Mouse (Mus musculus): Measurements from ENCODE around the gene Sowahb.

Sowahb gene

DNA sequence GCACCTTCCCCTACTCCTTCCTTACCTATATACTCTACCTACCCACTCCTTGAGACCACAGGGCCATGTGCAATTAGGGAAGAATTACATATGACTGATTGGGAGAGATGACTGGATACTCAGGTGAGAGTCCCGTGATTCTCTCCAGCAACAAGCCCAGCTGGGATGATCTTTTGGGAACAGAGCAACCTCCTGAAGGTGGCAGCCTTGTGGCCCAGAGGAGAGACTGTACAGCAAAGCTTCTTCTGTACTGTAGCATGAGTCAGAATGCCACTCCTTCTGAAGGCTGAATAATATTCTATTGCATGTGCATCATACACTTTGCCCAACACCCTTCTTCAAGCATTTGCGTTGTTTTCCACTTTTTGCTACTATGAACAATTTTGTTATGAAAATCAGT is 42.2 kb downstream of the Sowahb start:
- DNase-seq (ENCODE audit: low spot score in 2 of 2), result no peak

- DNase-seq (ENCODE audit: low spot score in 2 of 2), result peak; percentile 41 to 68
Measured at GRCm38 (mm10) chr5:93000774-93001757, 43.8 kb downstream of the Sowahb start.

- no peak for DNase-seq (ENCODE audit: low spot score in 2 of 2)
Measured at GRCm38 (mm10) chr5:93000060-93000459, 44.8 kb downstream of the Sowahb start.

- no peak for DNase-seq (ENCODE audit: low spot score in 2 of 2)
Measured at GRCm38 (mm10) chr5:92998494-92999016, 46.3 kb downstream of the Sowahb start.

- DNase-seq (ENCODE audit: low spot score in 2 of 2), result no peak
Measured at GRCm38 (mm10) chr5:92997428-92998120, 47.2 kb downstream of the Sowahb start.

DNA sequence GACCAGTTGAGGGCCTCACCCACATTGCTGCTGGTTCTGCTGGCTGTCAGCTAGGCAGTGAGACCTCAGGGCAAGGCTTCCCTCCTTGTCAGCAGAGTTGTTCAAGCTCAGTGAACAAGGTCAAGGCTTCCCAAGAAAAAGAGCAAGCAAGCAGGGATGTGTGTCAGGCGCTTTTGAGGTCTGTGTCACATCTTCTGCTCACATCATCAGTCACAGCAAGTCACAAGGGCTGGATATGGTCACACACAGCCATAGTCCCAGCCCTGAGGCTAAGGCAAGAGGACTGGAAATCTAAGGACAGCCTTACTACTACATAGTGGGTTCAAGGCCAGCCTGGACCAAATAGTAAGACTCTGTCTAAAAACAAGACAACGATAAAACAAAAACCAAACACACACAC is 50.0 kb downstream of the Sowahb start:
- no peak for DNase-seq (ENCODE audit: low spot score in 2 of 2)

DNA sequence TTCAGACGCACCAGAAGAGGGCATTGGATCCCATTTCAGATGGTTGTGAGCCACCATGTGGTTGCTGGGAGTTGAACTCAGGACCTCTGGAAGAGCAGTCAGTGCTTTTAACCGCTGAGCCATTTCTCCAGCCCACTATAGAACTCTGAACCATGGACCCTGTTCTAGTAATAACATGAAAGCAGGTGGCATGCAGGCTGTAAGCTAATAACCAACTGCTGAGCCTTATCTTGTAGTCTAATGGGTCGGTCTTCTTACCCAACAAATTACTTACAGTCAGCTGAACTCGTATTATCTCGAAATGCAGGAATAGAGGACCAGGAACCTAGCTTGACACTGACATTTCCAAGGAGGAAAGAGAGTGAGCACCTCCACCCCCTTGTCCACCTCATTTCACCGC is 50.5 kb downstream of the Sowahb start:
- no peak for DNase-seq (ENCODE audit: low spot score in 2 of 2)

DNA sequence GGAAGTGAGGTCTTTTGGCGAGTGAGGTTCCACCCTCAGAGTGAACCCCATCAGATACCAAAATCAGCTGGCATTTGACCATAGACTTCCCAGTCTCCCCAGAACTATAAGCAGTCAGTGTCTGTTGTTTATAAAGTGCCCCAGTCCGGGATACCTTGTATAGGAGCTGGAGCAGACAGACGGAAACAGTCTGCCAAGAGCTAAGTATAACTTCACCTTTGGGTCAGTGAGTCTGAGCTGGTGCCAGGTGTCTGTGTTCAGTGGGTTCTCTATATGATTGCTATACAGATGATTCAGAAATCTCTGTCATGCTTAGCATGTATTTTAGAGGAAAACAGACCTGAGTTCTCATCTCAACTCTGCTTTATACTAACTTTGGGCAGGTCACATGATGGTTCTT is 52.7 kb downstream of the Sowahb start:
- no peak for DNase-seq (ENCODE audit: low spot score in 2 of 2)
